Mouse (Mus musculus) erythroid progenitor cell, adult 5-6 weeks (primary cell): ENCODE data around the gene Ltb4r1. TPM values are rescaled to one million over a fixed set of nuclear protein-coding genes. Genes with fewer than 3 reads are reported as not detected.

Source experiments
- ATAC-seq: replicated peaks from 2 replicates; pipeline ENCODE4 v1.8.0; 2016; ENCODE audit warnings: moderate number of reproducible peaks, mild to moderate bottlenecking, moderate TSS enrichment, inconsistent platforms; ENCODE audit not compliant: poor library complexity, low FRiP score, severe bottlenecking
- total RNA-seq, 2 experiments: library from RNA; stranded (forward) in 1 of 2; stranded (reverse) in 1 of 2; fragments of 150-400 nt in 1 of 2; fragments of 186-747, 209-891 nt in 1 of 2; gene quantifications; 2 replicates each; pipeline versions ENCODE4 v1.2.3 to v1.2.4; 2015 to 2017; ENCODE audit warnings: low replicate concordance in 2 of 2

Ltb4r1 gene
- 8.8 and 11.9 TPM in 2 replicates for total RNA-seq (2015; ENCODE audit: low replicate concordance)
- 2.8 and 8.9 TPM in 2 replicates for total RNA-seq (2017; ENCODE audit: low replicate concordance)

DNA sequence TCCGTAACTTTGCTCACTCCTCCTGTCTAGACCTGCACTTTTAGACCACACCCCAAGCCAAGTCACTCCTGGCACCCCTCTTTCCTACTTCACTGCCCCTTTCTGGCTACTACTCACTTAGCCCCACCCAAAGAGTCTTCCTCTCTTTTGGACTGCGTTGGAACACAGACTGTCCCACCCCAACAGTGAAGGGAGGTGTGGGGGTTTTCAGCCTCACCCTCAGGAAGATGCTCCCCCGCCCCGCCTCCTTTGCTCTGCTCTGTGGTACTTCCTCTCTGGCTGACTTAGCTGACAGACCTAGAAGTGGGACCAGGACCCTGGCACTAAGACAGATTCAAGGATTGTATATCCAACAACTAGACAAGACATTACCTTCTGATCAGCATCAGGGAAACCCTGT is at the start of gene Ltb4r1:
TSS of gene Ltb4r1 (plus strand) at position 267 of the 400 bp plus-strand sequence.
- ATAC-seq: no peak

DNA sequence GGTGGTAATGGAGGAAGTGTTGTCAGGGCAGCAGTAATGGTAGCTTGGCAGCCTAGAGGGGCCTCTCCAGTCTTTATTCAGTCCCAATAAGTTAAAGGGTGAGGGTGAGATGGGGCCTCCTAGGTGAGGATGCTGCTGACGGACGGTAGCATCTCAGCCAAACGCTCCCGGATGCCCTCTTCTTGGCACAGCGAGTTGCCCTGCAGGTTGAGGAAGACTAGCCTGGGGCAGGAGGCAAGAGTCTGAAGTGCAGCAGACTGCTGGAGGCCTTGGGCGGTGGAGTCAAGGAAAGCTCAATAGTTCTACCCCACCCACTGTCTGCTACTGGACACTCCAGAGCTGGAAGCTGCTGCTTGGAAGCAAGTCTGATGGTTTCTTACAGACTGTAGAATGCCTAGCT is 49.5 kb upstream of the Ltb4r1 start:
- no peak for ATAC-seq

DNA sequence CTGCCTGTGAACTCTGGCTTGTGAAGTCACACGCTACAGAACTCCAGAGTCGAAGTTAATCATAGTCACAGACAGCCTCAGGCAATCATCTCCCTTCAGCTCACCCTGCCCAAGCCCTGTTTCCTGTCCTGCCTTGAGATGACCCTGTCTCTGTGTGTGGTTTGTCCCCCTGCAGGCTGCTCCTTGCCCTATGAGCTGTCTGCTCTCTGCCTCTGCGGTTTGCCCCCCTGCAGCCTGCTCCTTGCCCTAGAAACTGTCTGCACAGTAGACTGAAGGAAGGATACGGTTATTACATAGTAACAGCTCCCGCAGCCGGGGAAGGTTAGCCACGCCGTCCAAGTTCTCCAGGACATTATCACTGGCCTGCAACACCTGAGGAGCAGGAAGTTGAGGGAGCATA is 48.9 kb upstream of the Ltb4r1 start:
- ATAC-seq: no peak

DNA sequence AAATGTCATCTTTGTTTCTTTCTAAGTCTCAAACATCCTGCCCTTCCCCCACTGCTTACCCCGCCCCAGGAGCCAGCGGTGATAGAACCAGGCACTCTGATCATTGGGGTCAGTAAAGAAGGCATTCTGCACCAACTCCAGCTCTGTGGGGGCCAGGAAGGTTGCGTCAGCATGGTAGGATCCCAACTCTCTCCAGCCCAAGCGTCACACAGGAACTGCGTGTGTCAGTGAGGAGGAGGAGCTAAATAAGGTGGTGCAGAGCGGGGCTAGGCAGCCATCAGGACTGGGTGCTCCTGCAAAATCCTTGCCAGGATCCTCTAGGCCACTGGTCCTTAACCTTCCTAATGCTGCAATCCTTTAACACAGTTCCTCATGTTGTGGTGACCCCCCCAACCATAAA is 46.0 kb upstream of the Ltb4r1 start:
- ATAC-seq: no peak

DNA sequence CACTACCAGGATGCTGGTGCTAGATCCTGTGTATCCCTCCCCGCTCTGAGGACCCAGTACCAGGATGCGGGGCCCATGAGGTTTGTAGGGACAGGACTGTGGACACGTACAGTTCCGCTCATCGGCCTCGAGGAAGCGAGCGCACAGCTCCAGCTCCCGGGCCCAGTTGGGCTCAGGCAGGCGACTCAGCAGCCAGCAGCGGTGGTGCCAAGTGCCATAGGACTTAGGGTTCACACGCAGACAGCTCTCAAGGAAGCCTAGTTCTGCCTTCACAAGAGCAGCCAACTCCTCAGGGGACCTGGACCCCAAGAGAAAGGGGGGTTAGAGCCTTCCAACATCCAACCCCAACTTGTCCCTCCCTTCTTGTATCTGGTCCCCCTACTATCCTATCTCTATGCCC is 45.1 kb upstream of the Ltb4r1 start:
- no peak for ATAC-seq

DNA sequence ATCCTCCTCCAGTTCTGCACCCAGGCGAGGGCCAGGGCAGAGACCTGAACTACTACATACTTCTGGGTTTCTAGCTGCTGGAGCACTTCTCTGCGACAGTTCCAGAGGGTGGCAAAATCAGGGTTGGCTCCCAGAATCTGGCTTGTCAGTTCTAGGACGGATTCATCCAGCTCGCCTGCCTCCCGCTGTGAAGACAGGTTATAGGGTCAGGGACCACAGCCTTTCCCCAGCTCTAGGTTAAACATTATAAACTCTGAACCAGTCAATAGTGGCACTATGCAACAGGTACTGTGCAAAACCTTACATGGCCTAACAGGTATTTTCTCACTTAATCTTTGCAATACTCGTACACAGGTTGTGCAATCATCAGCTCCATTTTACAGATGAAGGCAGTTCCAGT is 44.7 kb upstream of the Ltb4r1 start:
- ATAC-seq: no peak

DNA sequence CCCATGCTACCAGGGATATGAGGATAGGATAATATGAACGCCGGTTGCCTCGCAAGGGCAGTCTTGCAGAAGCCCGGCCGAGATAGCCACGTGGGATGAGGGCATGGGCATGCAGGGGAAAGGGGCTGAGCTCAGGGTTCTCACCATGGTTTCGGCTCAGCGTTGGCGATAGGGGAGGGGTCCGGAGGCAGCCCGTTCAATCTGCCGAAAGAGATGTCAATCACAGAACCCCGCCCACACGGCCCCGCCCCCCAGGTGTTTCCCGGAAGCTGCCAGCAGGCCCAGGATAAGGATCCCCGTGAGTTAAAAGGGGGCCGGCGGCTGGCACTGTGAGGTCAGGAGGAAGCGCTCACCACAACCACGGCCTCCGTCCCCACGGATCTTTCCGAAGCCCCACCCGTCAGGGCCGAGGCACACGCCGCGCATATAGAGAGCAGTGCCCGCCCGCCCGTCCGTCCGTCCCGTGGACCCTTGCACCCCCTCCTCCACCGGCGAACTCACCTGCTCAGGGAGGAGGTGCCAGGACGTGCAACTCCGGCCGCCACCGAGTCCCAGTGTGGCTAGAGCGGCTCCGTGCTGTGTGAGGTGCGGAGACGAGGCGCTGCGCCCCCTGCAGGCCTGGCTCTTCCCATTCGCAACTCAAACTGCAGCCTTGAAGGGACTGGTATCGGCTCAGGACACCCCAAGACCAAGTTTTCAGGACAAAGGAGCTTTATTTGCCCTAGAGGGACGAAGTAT is 43.9 kb upstream of the Ltb4r1 start, which contains the start of gene Rabggta:
TSS of gene Rabggta (minus strand) at position 564 of the 738 bp plus-strand sequence.
- ATAC-seq: peak; percentile 92

DNA sequence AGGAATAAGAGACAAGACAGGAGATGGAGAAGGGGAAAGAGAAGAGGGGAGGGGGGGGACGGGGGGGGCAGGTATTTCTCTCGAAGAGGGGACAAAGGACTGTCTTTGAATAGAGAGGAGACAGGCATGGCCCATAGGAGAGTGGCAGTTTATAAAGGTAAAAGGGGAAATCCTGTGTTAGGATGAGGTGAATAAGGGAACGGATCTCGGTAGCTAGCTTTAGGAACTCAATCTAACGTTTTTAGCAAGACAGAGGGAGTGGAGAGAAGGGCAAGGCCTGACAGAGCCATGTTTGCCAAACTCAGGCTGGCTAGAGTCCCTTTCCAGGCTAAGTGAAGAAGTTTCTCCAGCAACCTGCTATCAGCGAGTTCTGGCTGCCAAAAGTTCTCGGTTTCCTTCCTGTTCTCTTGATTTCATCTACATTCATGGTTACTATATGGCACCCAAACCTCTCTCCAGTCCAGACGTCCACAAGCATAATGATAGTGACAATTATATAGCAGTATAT is 43.3 kb upstream of the Ltb4r1 start:
- no peak for ATAC-seq

DNA sequence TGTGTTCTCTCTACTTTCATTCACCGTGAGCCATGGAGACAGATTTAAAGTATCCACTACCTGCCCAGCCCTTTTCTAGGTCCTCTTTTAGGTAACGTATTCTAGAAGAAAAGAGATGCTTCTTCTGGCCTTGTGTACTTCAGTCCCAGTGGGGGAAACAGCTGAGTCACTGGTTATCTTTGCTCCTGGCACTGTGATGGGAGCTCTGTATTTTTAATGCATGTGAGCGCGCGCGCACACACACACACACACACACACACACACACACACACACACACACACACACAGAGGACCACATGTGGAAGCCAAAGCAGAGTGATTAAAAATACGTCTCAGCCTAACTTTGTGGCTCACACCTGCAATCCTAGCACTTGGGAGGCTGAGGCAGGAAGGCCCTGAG is 42.3 kb upstream of the Ltb4r1 start:
- ATAC-seq: peak; percentile 56

DNA sequence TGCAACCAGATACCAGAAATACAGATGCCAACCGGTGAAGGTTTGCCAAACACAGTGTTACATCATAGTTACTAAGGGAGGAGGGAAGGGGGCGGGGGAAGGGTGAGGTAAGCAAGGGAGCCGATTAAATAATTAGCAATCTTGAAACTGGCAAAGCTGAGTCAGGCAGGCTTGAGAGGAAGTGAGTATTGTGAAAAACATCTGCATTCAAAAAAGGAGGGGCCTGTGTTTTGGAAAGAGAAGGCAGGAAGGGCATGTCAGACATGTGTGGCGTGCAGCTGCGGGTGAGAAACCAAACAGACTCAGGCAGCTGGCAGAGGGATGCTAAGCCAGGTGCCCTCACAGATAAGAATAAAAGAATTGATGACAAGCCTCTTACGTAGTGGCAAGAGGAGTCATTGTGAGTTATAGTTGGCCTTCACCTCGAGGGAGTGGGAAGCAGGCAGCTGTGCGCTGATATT is 41.3 kb upstream of the Ltb4r1 start:
- ATAC-seq: no peak

DNA sequence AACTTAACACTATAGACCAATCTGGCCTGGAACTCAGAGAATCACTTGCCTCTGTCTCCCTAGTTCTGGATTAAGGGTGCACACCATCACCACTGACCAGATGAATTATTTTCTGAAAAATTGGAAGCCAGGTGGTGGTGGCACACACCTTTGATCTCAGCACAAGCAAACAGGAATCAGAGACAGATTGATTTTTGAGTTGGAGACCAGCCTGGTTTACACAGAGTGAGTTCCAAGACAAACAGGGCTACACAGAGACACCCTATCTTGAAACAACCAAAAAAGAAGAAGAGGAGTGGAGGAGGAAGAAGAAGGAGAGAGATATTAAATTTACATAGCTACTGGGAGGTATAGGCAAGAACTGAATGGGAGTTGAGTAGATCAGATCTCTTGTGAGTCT is 39.5 kb upstream of the Ltb4r1 start:
- no peak for ATAC-seq

DNA sequence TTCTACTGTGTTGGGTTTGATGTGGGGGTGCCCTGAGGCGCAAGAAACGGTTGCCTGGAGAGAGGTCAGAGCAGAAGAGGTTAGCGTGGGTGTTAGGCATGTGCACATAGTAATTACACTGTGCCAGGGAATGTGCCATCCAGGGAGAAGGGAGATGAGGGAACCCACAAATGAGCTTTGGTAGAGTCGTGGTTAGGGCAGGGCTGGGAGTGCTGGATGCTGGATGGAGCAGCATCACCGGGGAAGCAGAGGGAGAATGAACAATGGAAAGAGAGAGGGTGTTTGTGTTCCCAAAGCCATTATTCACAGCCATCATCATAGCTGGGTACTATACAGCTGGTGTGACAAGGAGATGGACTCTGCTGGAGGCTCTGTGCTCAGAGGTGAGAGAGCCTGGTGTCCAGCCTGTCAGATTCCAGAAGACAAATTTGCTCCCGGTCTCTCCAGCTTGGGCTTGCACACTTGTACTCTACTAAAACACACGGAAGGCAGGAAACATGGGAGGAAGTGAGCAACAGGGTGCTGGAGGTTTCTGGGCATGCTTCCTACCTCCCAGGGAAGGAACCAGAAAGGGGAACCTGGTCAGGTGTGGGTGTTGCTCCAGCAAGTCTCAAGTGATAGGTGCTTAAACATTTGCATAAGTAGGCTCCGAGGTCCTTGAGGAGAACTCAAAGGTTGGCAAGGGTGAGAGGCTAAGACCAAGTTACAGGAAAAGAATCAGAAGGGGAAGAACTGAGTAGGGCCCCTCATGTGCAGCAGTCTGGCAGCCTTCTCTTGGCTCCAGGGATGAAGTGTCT is 37.7 kb upstream of the Ltb4r1 start:
- no peak for ATAC-seq

DNA sequence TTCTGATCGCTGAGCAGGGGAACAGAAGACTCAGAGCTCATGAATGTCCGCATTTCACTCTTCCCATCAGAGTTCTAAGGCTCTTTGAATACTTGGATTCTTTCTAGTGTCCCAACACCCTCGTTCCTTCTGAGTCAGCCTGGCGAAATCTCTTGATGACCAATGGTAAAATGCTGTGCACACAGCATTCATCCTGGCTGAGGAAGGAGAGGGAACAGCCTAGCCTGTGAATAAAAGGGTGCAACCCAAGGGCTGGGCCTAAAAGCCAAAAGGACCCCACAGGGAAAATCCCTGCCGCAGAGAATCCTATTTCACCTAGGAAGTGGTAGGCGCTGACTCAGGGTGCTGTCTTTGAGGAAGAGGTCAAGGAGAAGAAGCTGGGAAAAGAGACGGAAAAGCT is 35.6 kb upstream of the Ltb4r1 start:
- no peak for ATAC-seq

DNA sequence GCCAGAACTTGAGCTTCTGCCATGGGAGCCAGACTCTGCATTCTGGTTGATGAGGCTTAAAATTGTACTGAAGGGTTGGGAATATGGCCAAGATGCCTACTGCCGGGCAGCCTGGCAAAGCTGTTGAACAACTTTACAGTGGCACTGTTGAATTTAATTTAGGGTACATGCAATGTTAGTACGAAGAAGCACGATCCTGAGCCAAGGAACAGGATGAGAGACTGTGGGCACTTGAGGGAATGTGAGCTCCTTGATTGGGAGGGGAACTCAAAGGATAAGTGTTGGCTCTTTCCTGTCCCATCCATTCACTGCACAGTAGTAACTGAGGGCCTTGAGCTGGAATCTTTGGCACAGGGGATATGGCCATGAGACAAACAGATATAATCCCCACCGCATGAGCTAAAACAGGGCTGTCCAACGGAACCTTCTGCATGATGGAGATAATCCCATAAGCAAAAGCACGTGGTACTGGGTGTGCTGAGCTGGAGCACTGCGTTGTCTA is 35.2 kb upstream of the Ltb4r1 start:
- no peak for ATAC-seq

DNA sequence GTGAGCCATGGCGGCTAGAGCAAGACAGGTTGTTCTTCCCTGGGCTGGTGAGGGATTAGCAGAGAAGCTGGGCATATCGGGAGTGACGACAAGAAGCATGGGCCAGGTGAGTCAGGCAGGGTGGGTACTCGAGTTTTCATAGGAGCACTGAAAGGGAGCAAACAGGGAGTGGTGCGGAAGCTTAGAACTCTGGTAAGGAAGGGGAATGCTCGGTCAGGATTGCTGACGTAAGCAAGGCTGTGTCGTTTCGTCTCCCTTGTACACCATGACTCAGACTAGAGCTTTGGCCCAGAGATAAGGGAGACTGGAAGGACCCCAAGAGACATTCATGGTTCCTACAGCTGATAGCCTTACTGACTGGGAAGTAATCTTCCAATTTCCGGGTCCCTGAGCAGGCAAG is 31.9 kb upstream of the Ltb4r1 start:
- no peak for ATAC-seq

DNA sequence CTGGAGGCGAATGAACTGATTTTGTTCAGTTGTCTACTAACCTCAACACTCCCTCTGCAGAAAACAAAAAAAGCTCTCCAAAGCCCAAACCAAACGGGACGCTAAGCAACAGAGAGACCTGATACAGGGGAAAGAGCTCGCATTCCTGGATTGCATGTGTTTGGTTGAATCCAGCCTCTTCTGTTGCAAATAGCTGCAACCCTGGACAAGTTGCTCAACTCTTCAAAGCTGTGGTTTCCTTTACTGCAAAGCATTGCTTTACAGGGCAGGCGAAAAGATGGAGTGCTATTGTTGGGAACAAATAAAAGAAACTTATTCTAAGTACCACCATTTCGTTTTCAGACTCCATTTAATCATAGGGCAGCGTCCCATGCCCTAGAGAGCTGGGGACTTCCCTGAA is 30.9 kb upstream of the Ltb4r1 start:
- no peak for ATAC-seq

DNA sequence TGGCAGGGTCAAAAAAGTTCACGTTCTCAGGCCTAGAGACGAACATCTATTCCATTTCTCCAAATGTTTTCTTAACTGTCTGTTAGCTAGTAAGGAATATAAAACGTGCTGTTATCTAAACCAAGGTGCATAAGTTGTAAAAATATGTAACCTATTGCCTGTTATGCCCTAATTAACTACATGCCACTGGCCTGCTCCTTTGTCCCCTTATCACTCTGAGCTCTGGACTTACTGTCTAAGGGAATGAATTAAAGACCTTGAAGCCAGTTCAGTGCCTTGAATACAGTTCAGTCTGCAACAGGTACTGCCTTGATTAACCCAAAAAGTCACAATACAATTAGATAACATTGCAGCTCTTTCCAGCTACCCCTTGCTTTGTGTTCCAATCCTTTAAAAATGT is 30.4 kb upstream of the Ltb4r1 start:
- no peak for ATAC-seq

DNA sequence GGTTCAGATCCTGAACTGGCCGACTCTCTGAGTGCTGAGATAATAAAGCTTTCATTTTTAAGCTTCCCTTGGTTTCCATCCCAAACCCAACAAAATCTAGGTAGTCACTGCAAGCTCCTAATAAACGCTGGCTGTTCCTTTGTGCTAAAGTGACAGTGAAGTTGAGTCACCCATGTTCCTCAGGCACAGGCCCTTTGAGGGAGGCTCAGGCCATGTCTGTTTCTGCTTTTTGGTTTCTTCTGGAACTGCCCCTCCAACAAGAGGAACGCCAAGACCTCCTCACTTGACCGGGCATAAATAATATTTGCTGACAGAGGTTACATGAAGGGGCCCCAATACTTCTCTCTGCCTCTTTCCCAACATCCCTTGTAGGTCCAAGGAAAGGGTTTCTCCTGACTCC is 30.0 kb upstream of the Ltb4r1 start:
- ATAC-seq: no peak

DNA sequence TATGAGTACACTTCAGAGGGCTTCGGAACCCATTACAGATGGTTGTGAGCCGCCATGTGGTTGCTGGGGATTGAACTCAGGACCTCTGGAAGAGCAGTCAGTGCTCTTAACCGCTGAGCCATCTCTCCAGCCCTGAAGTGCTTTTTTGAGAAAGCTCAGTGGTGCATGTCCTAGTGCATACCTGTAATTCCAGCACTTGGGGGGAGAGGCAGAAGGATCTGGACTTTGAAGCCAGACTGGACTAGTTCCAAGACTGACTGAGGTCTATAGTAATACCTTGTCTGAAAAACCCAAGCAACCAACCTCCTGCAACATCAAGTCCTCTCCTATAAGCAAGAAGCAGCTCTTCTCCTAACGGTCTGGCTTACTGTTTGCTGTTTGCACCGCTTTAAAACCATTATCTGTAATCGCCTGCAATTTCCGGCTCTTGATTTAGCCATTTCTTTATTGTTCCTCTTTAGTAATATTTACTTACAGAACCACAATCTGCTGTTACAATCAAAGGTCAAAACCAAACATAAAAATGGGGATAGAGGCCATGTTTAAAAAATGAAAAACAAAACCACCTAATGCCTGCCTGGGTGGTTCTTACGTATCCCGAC is 28.6 kb upstream of the Ltb4r1 start:
- no peak for ATAC-seq

DNA sequence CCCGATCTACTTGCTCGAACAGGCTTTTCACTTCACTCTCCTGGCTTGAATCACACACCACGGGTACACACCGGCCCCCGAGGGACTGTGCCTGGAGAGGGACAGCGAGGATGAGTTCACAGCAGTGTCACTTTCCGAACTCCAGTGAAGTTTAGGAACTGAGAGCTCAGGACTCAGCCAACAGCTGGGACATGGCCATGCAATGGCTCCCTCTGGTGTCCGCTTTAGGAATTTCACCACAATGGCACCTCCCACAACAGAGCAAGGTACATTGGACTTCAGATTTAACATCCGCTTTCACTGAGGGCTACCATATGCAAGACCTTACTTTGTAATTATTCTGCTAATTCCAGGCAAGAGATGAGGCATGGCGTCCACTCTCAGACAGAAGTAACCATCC is 22.1 kb upstream of the Ltb4r1 start:
- peak; percentile 73 for ATAC-seq
